Mouse (Mus musculus) gonadal fat pad, adult 2 months (tissue): Measurements from ENCODE around the gene Riok2. TPM values are rescaled to one million over a fixed set of nuclear protein-coding genes. Genes with fewer than 3 reads are reported as not detected.
"Not testable (repeated sequence)": the region's sequence is repeated elsewhere in the genome, so short reads cannot be mapped to it uniquely, and the experiment has no call there.

Experiments
- DNase-seq: peaks from one replicate; pipeline ENCODE4 v3.0.0-alpha.2; 2012; ENCODE audit warnings: low read depth
- polyA plus RNA-seq: library from polyadenylated mRNA; depleted of rRNA; stranded (reverse); fragments of >200 nt; gene quantifications from 2 replicates; pipeline ENCODE4 v1.2.3, GENCODE M21; 2012; rRNA removed

Gene Riok2
- 6.9 and 12.0 TPM in 2 replicates for polyA plus RNA-seq

DNA sequence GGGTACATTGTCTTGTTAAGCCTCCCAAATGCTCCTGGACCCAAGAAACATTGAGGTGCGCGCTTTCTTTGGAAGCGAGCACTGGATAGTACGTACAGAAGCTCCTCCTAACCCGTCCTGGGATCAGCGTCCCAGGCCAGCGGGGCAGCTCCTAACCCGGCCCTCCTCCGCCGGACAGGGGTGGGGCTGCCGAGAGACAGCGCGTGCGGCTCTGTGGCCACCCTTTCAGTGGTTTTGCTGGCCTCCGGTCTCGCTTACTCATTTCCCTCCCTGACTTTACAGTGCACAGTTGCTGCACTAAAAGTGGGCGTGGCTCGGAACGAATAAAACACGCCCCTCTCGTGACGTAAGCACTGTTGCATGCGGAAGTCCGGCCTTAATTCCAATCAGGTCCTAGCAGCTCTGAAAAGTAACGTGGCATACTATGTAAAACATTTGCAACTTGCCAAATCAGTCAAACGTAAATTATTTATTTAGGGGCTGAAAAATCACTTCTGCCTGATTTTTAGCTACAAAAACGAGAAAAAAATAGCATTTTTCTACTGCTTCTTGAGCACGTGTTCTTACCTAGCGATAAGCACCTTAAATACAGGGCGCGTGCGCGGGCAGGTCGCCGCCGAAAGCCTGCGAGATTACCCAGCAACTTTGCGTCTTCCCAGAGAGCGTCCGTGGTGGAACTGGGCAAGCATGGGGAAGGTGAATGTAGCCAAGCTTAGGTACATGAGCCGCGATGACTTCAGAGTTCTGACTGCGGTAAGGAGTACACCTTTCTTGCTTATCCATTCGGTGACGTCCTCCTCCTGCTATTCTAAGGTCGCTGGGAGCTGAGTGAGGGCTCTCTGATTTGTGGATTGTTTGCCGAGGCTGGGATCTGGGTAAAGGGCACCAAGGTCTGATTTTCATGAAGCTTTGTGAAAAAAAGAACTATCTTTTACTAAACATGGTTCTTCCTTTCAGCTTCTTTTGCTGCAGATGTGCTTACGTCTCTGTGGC lies at the start of gene Riok2:
Gene Riok2 (plus strand): TSS at position 392 of the 993 bp plus-strand sequence.
- peak; percentile 96 for DNase-seq

DNA sequence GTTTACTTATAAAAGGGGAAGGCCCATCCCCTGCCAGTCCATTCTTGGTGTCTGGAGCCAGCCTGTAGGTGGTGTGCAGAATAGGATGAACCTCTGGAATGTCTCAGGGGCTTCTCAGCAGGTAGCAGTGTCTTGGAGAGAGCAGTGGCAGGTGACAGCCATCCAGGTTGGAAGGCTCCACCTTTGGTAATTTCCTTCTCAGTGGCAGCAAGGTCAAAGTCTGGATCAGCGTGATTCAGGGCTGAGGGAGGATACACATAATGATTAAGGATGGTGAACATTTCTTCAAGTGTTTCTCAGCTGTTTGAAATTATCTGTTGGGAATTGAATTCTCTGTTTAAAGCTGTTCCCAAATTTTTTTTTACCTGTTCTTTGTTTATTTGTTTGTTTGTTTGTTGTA lies 48.1 kb upstream of the Riok2 start:
- not testable (repeated sequence) for DNase-seq

- DNase-seq: no peak
Measured at GRCm38 (mm10) chr17:17326636-17327035, 47.5 kb upstream of the Riok2 start.

- DNase-seq: not testable (repeated sequence)
Measured at GRCm38 (mm10) chr17:17345374-17346183, 28.5 kb upstream of the Riok2 start.

DNA sequence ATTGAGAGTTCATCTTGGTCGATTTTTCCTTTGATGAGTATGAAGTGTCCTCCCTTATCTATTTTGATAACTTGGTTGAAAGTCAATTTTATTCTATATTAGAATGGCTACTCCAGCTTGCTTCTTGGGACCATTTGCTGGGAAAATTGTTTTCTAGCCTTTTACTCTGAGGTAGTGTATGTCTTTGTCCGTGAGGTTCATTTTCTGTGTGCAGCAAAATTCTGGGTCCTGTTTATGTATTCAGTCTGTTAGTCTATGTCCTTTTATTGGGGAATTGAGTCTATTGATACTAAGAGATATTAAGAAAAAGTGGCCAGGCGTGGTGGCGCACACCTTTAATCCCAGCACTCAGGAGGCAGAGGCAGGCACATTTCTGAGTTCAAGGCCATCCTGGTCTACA lies 27.8 kb upstream of the Riok2 start:
- DNase-seq: not testable (repeated sequence)

DNA sequence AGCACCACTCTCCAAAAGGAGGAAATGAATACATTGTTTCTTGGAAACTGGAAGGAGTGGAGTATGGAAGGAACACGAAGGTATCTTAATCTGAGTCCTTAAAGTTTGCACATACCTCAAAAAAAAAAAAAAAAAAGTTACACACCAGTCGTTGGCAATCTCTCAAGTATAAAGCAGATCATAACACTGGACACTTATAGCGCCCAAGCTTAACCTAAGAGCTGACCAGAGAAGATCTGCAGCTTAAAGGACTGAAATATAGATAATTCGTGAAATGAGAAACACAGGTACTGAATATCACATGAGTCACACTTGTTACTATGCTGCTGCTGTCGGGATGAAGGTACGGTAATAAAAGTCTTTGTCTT lies 575 bp upstream of the Riok2 start:
- no peak for DNase-seq

DNA sequence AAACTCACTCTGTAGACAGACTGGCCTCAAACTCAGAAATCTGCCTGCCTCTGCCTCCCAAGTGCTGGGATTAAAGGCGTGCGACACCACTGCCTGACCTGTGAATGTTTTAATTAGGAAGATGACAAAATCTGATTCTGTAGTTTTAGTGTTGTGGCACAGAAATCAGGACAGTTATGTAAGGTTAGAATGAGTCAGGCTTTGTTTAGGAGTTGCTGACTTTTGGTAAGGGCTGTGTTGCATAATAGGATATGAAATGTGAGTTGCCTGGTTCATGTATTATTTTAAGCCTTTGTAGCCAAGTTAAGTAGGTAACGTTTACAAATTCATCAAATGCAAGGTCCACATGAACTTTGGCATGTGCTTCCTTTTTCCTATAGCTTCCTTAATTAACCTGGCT lies 1.5 kb downstream of the Riok2 start:
- DNase-seq: no peak

DNA sequence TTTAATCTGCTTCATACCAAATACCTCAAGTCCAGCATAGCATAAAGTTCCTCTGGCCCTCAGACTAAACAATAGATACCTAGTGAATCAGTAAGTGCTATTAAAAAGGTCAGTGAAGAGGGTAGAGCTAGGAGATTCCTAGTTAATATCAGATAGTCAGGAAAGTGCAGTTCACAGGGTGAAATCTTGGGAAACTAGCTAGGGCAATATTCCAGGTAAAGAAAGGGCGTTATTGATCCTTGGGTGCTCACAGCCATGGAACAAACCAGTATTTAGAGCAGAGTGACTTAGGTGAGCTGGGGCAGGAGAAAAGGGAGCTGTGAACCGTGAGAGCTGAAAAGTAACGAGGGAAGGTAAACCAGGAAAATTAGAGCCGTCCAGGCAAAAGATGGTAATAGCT lies 9.6 kb downstream of the Riok2 start:
- no peak for DNase-seq

- no peak for DNase-seq
Measured at GRCm38 (mm10) chr17:17384502-17384901, 10.4 kb downstream of the Riok2 start.

GRCm38 (mm10) chr17:17386117-17386516 lies 12.0 kb downstream of the Riok2 start:
- no peak for DNase-seq

- DNase-seq: no peak
Measured at GRCm38 (mm10) chr17:17391823-17392222, 17.7 kb downstream of the Riok2 start.

DNA sequence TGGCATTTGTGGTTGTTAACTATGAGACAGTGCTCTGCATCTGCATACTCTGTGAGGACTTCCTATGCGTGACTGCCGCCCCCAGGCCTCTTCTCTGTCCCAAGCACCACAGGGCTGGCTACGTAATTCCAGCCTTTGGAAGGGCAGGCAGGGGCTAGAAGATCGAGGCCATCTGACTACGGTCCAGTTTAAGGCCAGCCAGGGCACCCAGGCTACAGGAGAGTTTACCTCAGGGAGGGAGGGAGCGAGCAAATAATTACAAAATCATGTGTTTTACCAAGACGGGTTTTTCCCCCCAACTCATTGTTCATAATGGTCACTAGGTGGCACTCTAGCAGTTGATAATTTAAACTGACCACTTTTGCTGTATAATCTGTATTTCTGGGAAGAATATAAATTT lies 18.8 kb downstream of the Riok2 start:
- no peak for DNase-seq

- no peak for DNase-seq
Measured at GRCm38 (mm10) chr17:17393300-17393699, 19.2 kb downstream of the Riok2 start.

- DNase-seq: no peak
Measured at GRCm38 (mm10) chr17:17394336-17394735, 20.2 kb downstream of the Riok2 start.

- no peak for DNase-seq
Measured at GRCm38 (mm10) chr17:17396869-17397268, 22.8 kb downstream of the Riok2 start.

DNA sequence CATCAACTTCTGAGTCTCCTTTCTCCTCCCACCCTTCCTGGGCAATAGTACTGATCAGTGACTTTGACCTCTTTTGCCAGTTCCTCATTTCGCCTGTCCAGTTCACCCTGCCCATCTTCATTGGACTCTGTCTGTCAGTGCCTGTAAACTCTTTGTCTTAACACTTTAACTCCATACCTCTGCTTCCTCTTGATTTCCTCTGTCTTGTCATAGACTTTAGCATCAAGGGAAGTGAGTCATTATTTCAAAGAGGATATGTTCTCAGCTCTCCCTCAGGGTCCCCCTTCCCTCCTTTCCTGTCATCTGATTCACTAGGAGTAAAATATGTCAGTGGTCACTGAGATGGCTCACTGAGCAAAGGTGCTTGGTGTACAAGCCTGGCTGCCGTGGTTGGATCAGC lies 24.6 kb downstream of the Riok2 start:
- DNase-seq: no peak

- DNase-seq: no peak
Measured at GRCm38 (mm10) chr17:17402222-17403004, 28.3 kb downstream of the Riok2 start, which contains the start of gene Lix1. Gene Lix1, plus strand, starts transcription at chr17:17402672.

DNA sequence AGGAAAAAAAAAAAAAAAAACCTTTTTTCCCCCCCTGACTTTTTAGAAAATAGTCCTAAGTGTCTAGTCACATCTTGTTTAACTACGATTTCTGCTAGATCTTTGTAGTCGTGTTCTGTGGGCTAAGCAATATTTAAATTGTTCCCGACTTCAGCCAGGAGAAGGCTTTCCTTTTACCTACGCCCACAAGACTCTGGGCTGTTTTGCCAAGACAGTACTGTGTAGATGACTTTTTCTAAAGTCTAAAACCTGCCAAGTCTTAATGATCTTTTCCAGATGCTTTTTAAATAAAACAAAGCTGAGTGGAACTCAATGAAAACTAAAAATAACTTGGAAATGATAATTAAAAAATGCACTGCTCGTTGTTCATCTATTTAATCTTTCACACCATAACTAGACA lies 28.9 kb downstream of the Riok2 start:
- DNase-seq: no peak

GRCm38 (mm10) chr17:17403578-17404112 lies 29.5 kb downstream of the Riok2 start:
- no peak for DNase-seq

DNA sequence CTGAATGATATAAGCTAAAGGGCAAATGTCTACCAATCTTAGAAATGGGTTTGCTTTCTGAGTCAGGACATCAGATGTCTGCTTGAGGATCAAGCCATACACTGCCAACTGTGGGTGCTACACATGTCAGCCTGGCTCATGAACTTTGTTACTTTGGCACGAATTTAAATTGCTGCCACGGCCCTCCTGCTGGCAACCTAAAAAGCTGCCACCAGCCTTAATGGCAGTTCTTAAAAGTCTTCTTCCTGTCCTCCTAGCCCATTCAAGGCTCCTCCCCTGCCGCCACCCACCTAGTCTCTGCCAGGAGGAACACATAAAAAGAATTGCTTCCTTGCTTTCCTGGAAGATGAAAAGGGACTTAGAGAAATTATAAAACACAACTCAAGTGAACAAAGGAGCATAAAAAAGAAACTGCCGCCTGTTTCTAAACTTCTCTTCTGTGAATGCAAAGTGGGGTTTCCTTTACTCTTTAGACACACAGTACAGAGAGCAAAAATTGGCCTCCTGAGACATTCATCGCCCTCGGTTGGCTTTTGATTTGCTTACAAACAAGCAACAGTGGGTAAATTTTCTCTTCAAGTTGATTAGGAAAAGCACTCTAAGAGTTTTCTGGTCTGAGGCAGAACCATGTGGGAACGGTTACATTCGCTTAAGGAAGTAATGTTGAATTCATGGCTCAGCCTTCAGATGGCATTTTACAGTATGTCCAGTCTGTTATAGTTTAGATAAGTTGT lies 30.9 kb downstream of the Riok2 start:
- no peak for DNase-seq

DNA sequence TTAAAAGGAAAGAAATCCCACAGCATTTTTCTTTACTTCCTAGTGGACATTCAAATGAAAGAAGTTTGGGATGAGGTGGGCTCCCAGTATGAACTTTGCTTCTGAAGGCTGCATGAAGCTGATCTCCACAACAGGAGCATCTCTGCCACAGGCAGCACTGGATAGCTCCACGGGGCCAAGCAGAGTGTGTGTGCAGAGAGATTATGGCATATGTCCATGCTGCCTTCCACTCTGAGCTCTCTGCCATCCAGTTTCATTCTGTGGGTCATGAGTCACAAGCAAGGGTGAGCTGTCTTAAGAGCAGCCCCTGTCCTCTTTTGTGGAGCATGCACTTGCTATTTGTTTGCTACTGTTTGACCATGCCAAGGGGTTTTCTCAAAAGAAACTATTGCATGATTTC lies 31.5 kb downstream of the Riok2 start:
- no peak for DNase-seq
